Mouse (Mus musculus) midbrain, embryonic 16.5 days (tissue): ENCODE data around the gene Zfp618. TPM values are rescaled to one million over a fixed set of nuclear protein-coding genes. Genes with fewer than 3 reads are reported as not detected.

Experiments
- ATAC-seq: fragments of 200-750 bp; cut with Nextera tagmentation; 2 replicates; pipeline ENCODE4 v1.8.0; 2017; ENCODE audit warnings: moderate TSS enrichment
- H3K27ac ChIP-seq: fragments of 300-500 bp; sonication (generic); 2 replicates; pipeline ENCODE4 v1.5.1; 2014; ENCODE audit warnings: mild to moderate bottlenecking, low read length, mixed read lengths
- H3K27me3 ChIP-seq: fragments of 300-500 bp; sonication (generic); 2 replicates; pipeline ENCODE4 v1.6.1; 2014; ENCODE audit warnings: low read depth, low read length, mixed read lengths; ENCODE audit not compliant: control insufficient read depth, insufficient read depth
- H3K36me3 ChIP-seq: fragments of 300-500 bp; sonication (generic); 2 replicates; pipeline ENCODE4 v1.6.1; 2014; ENCODE audit warnings: mild to moderate bottlenecking, low read length, moderate library complexity, mixed read lengths; ENCODE audit not compliant: control insufficient read depth, insufficient read depth
- H3K4me1 ChIP-seq: fragments of 300-500 bp; sonication (generic); 2 replicates; pipeline ENCODE4 v1.6.1; 2014; ENCODE audit warnings: mild to moderate bottlenecking, low read length, mixed read lengths; ENCODE audit not compliant: control insufficient read depth, insufficient read depth
- H3K4me2 ChIP-seq: fragments of 300-500 bp; sonication (generic); 2 replicates; pipeline ENCODE4 v1.6.1; 2014; ENCODE audit warnings: mild to moderate bottlenecking, low read length, mixed read lengths
- H3K4me3 ChIP-seq: fragments of 300-500 bp; sonication (generic); 2 replicates; pipeline ENCODE4 v1.5.1; 2014; ENCODE audit warnings: low read depth, mild to moderate bottlenecking, low read length, moderate library complexity, mixed read lengths
- H3K9ac ChIP-seq: fragments of 300-500 bp; sonication (generic); 2 replicates; pipeline ENCODE4 v1.6.1; 2014; ENCODE audit warnings: low read depth, low read length, mixed read lengths
- H3K9me3 ChIP-seq: fragments of 300-500 bp; sonication (generic); replicated peaks from 2 replicates; pipeline ENCODE4 v1.6.1; 2014; ENCODE audit warnings: mild to moderate bottlenecking, low read length, mixed read lengths; ENCODE audit not compliant: control insufficient read depth, poor library complexity, severe bottlenecking
- WGBS: fragments of 180-500 bp; shearing (Covaris S2); extraction: QIAGEN DNeasy Blood & Tissue Kit; methylation state at CpG from one replicate; pipeline ENCODE4 v1.1.7; 2014; 5-methylcytosine and 5-hydroxymethylcytosine counted together
- polyA plus RNA-seq: library from polyadenylated mRNA; unstranded; fragments of >200 nt; fragmentation: Nextera tagmentation; extraction: Ambion mirVana; gene quantifications from 2 replicates; pipeline ENCODE4 v1.2.1, GENCODE M21; 2015

Gene Zfp618
- polyA plus RNA-seq, 1 experiment from 2014 or later, result 29.6 TPM

DNA sequence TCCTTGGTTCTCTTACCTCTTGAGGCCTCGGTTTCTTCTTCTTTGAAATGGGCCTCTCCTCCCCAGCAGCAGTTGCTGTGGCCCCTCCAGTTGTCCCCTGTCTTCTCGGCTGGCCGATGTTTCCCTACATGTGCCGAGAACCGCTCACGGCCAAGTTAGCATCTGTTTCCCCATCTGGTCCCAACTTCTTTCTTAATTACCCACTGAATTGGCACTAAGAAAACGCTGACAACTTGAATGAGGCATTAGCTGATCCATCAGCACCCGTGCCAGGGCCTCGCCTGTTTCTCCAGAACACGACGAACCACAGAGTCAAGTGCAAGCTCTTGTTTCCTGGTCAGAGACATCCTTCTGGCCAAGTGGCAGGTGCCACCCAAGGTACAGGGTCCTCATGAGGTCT is 26.0 kb downstream of the Zfp618 start:
- no peak overlapping the region for H3K4me2 ChIP-seq
- H3K4me1 ChIP-seq, result no peaks in the 10 kb centered on the region
- no peak overlapping the region for H3K9ac ChIP-seq
- H3K4me3 ChIP-seq, result no peak overlapping the region
- WGBS, result 85% methylated on average over 11 of the region's 11 CpGs
- H3K27me3 ChIP-seq, result no peaks in the 10 kb centered on the region
- no peaks in the 10 kb centered on the region for H3K9me3 ChIP-seq
- H3K27ac ChIP-seq, result no peak overlapping the region
- ATAC-seq, result no peak
- H3K36me3 ChIP-seq, result no peaks in the 10 kb centered on the region

- Histone ChIP-seq H3K4me2 (no peak overlapping the region), H3K4me1 (peaks cover 2% of the 10 kb centered on the region; the same call in 1 of the 2 replicates), H3K27me3 (no peaks in the 10 kb centered on the region), H3K9me3 (no peaks in the 10 kb centered on the region), H3K9ac (no peak overlapping the region), H3K4me3 (no peak overlapping the region), H3K27ac (no peak overlapping the region), H3K36me3 (no peaks in the 10 kb centered on the region)
- no peak for ATAC-seq
- 79% methylated on average over 2 of the region's 2 CpGs for WGBS
Measured at GRCm38 (mm10) chr4:62993190-62993589, 27.8 kb downstream of the Zfp618 start.

- Histone ChIP-seq H3K27ac (no peak overlapping the region), H3K27me3 (no peaks in the 10 kb centered on the region), H3K4me1 (peaks cover 10% of the 10 kb centered on the region), H3K9ac (no peak overlapping the region), H3K9me3 (no peaks in the 10 kb centered on the region), H3K4me3 (no peak overlapping the region), H3K36me3 (no peaks in the 10 kb centered on the region), H3K4me2 (no peak overlapping the region)
- ATAC-seq, result no peak
- 83% methylated on average over 6 of the region's 6 CpGs for whole genome bisulfite sequencing
Measured at GRCm38 (mm10) chr4:62997606-62998005, 32.2 kb downstream of the Zfp618 start.

GRCm38 (mm10) chr4:62998431-62998835 is 33.1 kb downstream of the Zfp618 start:
- Histone ChIP-seq H3K9me3 (no peaks in the 10 kb centered on the region), H3K27ac (0 out of 2 replicates have a peak overlapping the region, but pooled peaks have one; percentile 9), H3K27me3 (no peaks in the 10 kb centered on the region), H3K4me3 (no peak overlapping the region), H3K9ac (no peak overlapping the region), H3K4me2 (no peak overlapping the region), H3K4me1 (peaks cover 10% of the 10 kb centered on the region), H3K36me3 (no peaks in the 10 kb centered on the region)
- ATAC-seq, result peak; percentile 32; the same call in 1 of the 2 replicates
- 44% methylated on average over 5 of the region's 5 CpGs for WGBS

DNA sequence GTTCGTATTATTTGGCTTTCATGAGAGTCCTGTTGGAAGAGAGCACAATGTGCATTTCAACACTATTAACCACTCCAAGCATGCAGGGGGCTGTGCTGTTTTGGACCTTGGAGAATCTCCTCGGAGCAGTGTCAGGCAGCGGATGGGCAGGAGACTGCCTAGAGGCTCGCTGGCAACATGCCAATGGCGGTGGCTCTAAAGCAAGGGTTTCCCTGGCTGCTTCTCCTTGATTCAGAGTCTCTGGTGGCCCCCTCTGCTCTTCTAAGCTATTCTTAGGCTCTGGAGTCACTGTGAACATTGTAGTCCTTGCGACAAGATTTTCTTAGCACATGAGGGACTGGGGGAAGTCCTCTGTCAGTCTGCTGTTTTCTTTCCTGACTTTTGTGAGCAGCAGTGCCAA is 33.5 kb downstream of the Zfp618 start:
- peak; percentile 25; the same call in 1 of the 2 replicates for ATAC-seq
- H3K27ac ChIP-seq, result 0 out of 2 replicates have a peak overlapping the region, but pooled peaks have one; percentile 9
- H3K36me3 ChIP-seq, result no peaks in the 10 kb centered on the region

DNA sequence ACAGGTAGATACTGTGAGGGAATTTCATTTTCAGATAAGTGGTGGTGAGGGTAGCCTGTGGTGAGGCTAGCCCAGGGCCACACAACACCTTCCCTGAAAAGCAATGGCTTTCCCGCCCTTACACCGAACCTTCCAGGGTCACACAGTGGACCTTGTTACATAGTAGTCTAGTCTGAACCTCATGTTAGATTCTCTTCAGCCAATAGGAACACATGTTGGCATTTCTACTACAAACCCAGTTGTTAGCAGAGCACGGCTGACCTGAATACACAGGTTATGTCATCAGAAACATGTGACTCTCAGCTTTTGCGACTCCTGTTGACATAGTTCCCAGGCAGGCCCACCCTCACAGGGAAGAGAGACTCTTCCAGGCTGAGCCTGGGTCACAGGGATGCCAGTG is 33.9 kb downstream of the Zfp618 start:
- Histone ChIP-seq H3K4me3 (no peak overlapping the region), H3K4me1 (peaks cover 10% of the 10 kb centered on the region), H3K4me2 (no peak overlapping the region), H3K36me3 (no peaks in the 10 kb centered on the region), H3K9me3 (no peaks in the 10 kb centered on the region), H3K9ac (no peak overlapping the region), H3K27me3 (no peaks in the 10 kb centered on the region), H3K27ac (no peak overlapping the region)
- 90% methylated on average over 4 of the region's 4 CpGs for WGBS
- 0 out of 2 replicates have a peak, but pooled peaks have one; percentile 27 for ATAC-seq

More for the DNA sequence above, 33.5 kb downstream of the Zfp618 start:
- Histone ChIP-seq H3K4me3 (no peak overlapping the region), H3K27me3 (no peaks in the 10 kb centered on the region), H3K4me2 (no peak overlapping the region), H3K9ac (no peak overlapping the region), H3K9me3 (no peaks in the 10 kb centered on the region), H3K4me1 (peaks cover 10% of the 10 kb centered on the region)
- WGBS, result 39% methylated on average over 6 of the region's 6 CpGs

- H3K27me3 ChIP-seq, result no peaks in the 10 kb centered on the region
- 84% methylated on average over 7 of the region's 7 CpGs for WGBS
- ATAC-seq, result no peak
- H3K27ac ChIP-seq, result no peak overlapping the region
- no peak overlapping the region for H3K9ac ChIP-seq
- no peak overlapping the region for H3K4me3 ChIP-seq
- H3K4me1 ChIP-seq, result peaks cover 10% of the 10 kb centered on the region
- H3K9me3 ChIP-seq, result no peaks in the 10 kb centered on the region
- no peaks in the 10 kb centered on the region for H3K36me3 ChIP-seq
- no peak overlapping the region for H3K4me2 ChIP-seq
Measured at GRCm38 (mm10) chr4:62999916-63000315, 34.5 kb downstream of the Zfp618 start.

GRCm38 (mm10) chr4:63000316-63001055 is 35.1 kb downstream of the Zfp618 start:
- peaks cover 10% of the 10 kb centered on the region for H3K4me1 ChIP-seq

GRCm38 (mm10) chr4:63002386-63002785 is 37.0 kb downstream of the Zfp618 start:
- Histone ChIP-seq H3K4me2 (no peak overlapping the region), H3K27me3 (no peaks in the 10 kb centered on the region), H3K9me3 (no peaks in the 10 kb centered on the region), H3K36me3 (no peaks in the 10 kb centered on the region), H3K27ac (no peak overlapping the region), H3K9ac (no peak overlapping the region), H3K4me1 (peaks cover 15% of the 10 kb centered on the region), H3K4me3 (no peak overlapping the region)
- WGBS, result 94% methylated on average over 1 of the region's 1 CpGs
- no peak for ATAC-seq

More at GRCm38 (mm10) chr4:63000316-63001055, 35.1 kb downstream of the Zfp618 start:
- H3K27ac ChIP-seq, result no peak overlapping the region
- H3K27me3 ChIP-seq, result no peaks in the 10 kb centered on the region
- no peak overlapping the region for H3K9ac ChIP-seq
- no peak for ATAC-seq
- no peaks in the 10 kb centered on the region for H3K9me3 ChIP-seq
- H3K4me2 ChIP-seq, result no peak overlapping the region
- H3K4me3 ChIP-seq, result no peak overlapping the region
- H3K36me3 ChIP-seq, result no peaks in the 10 kb centered on the region
- 89% methylated on average over 11 of the region's 11 CpGs for WGBS
